Comparison of ENCODE assay signal across 8 mouse cellular contexts in genomic region chr1:168708161-168708865, GRCm38 (mm10).
DNase-seq lines count a peak whose midpoint lies in the region; ATAC-seq and TF ChIP-seq lines count a peak whose summit lies in the region.

No protein-coding gene starts in this region.

- no peak for TF ChIP-seq CTCF in lung, embryonic 14.5 days (IDR thresholded peaks at IDR 0.05; ENCODE audit: low read depth)

- H3K4me3 ChIP-seq in lung, embryonic 14.5 days (ENCODE audit: low read depth, low read length): no peak overlapping the region
- H3K4me3 ChIP-seq in forebrain, embryonic 15.5 days: no peak overlapping the region

- H3K9ac ChIP-seq in lung, embryonic 14.5 days: no peak overlapping the region
- H3K9ac ChIP-seq in forebrain, embryonic 15.5 days (replicated peaks): no peak overlapping the region

- no peaks in the 10 kb centered on the region for H3K36me3 ChIP-seq in lung, embryonic 14.5 days (ENCODE audit: insufficient read depth)
- no peaks in the 10 kb centered on the region for H3K36me3 ChIP-seq in forebrain, embryonic 15.5 days

- WGBS in lung, embryonic 14.5 days: 20% methylated on average over 11 of the region's 11 CpGs
- WGBS in forebrain, embryonic 15.5 days: 22% methylated on average over 11 of the region's 11 CpGs

- peak overlapping the region; percentile 47 for H3K4me2 ChIP-seq in lung, embryonic 14.5 days
- peak overlapping the region; percentile 18; the same call in 1 of the 2 replicates for H3K4me2 ChIP-seq in forebrain, embryonic 15.5 days (replicated peaks)

- no peaks in the 10 kb centered on the region for H3K4me1 ChIP-seq in lung, embryonic 14.5 days (ENCODE audit: insufficient read depth)
- peaks cover 18% of the 10 kb centered on the region for H3K4me1 ChIP-seq in forebrain, embryonic 15.5 days

- peak; percentile 82 for ATAC-seq in lung, embryonic 14.5 days (ENCODE audit: insufficient read depth)
- ATAC-seq in forebrain, embryonic 15.5 days (replicated peaks): no peak

- H3K27me3 ChIP-seq in lung, embryonic 14.5 days (ENCODE audit: insufficient read depth, low read length): no peaks in the 10 kb centered on the region
- no peaks in the 10 kb centered on the region for H3K27me3 ChIP-seq in forebrain, embryonic 15.5 days

- no peaks in the 10 kb centered on the region for H3K9me3 ChIP-seq in lung, embryonic 14.5 days (ENCODE audit: low read depth, low read length)
- no peaks in the 10 kb centered on the region for H3K9me3 ChIP-seq in forebrain, embryonic 15.5 days

- H3K27ac ChIP-seq in lung, embryonic 14.5 days (ENCODE audit: low read depth): peak overlapping the region; percentile 89
- H3K27ac ChIP-seq in forebrain, embryonic 15.5 days (replicated peaks): no peak overlapping the region; the same call in 1 of the 2 replicates

- peak; percentile 67 for DNase-seq in lung, embryonic 14.5 days
- DNase-seq in lung, postnatal 36 days: no peak
- peak; percentile 63 for DNase-seq in kidney, adult 18-20 months
- DNase-seq in mesoderm, embryonic 11.5 days (ENCODE audit: low read depth, low spot score): peak; percentile 20
- peak; percentile 69 for DNase-seq in yolk sac, embryonic 10.5 days (ENCODE audit: low spot score)
- DNase-seq in lung, postnatal 4 days: no peak
- no peak for DNase-seq in thymus, postnatal 4 days

Comparison
In these comparisons a context has a peak if more than half of its experiments do, and no peak if none do; other contexts are left out.
1. DNase-seq: peak in lung, embryonic 14.5 days (single experiment), kidney, adult 18-20 months (single experiment), mesoderm, embryonic 11.5 days (single experiment) and yolk sac, embryonic 10.5 days (single experiment); none in lung, postnatal 36 days (single experiment), lung, postnatal 4 days (0 of 2) and thymus, postnatal 4 days (single experiment).